Mouse (Mus musculus): ENCODE measurements around the gene Mlh3. TPM values are rescaled to one million over a fixed set of nuclear protein-coding genes. Genes with fewer than 3 reads are reported as not detected.
A peak's percentile ranks its signal among the peaks of the same experiment; 100 is the strongest.

Gene Mlh3
- polyA plus RNA-seq, 2 experiments, result 8.6 to 12.3 TPM

- Histone ChIP-seq H3K27me3 (ENCODE audit: control insufficient read depth, insufficient read depth, low read length) (no peaks in the 10 kb centered on the region), H3K9me3 (ENCODE audit: control insufficient read depth, low read length) (no peaks in the 10 kb centered on the region), H3K36me3 (ENCODE audit: control insufficient read depth, insufficient read depth, low read length) (no peaks in the 10 kb centered on the region), H3K4me2 (replicated peaks; ENCODE audit: low read depth, low read length, severe bottlenecking) (no peak overlapping the region), H3K9ac (ENCODE audit: low read depth, low read length, severe bottlenecking) (no peak overlapping the region), H3K4me1 (ENCODE audit: control insufficient read depth, insufficient read depth, low read length) (peaks cover 33% of the 10 kb centered on the region), H3K4me3 (replicated peaks; ENCODE audit: low read length) (no peak overlapping the region), H3K27ac (replicated peaks; ENCODE audit: low read depth, low read length) (no peak overlapping the region)
- no peak for DNase-seq (ENCODE audit: low spot score)
- TF ChIP-seq POLR2A (IDR thresholded peaks at IDR 0.05; ENCODE audit: borderline replicate concordance, extremely low read depth, insufficient read depth, insufficient read length), result no peak
- 72% methylated on average over 5 of the region's 5 CpGs for WGBS
- ATAC-seq (ENCODE audit: low FRiP score, low read depth), result no peak
These were observed 75.3 kb downstream of the Mlh3 start for GRCm38 (mm10) chr12:85195086-85195485.

- DNase-seq (ENCODE audit: low spot score) (peak; percentile 71), ATAC-seq (ENCODE audit: low FRiP score, low read depth) (peak; percentile 24; the same call in 1 of the 2 replicates)
- 23% methylated on average over 4 of the region's 4 CpGs for WGBS
- no peaks in the 10 kb centered on the region for H3K27me3 ChIP-seq (ENCODE audit: control insufficient read depth, insufficient read depth, low read length)
- peaks cover 33% of the 10 kb centered on the region for H3K4me1 ChIP-seq (ENCODE audit: control insufficient read depth, insufficient read depth, low read length)
- H3K9me3 ChIP-seq (ENCODE audit: control insufficient read depth, low read length), result no peaks in the 10 kb centered on the region
- TF ChIP-seq POLR2A (IDR thresholded peaks at IDR 0.05; ENCODE audit: borderline replicate concordance, extremely low read depth, insufficient read depth, insufficient read length), result no peak
- no peaks in the 10 kb centered on the region for H3K36me3 ChIP-seq (ENCODE audit: control insufficient read depth, insufficient read depth, low read length)
- H3K9ac ChIP-seq (ENCODE audit: low read depth, low read length, severe bottlenecking), result no peak overlapping the region
- 0 out of 2 replicates have a peak overlapping the region, but pooled peaks have one; percentile 9 for H3K27ac ChIP-seq (replicated peaks; ENCODE audit: low read depth, low read length)
- no peak overlapping the region for H3K4me3 ChIP-seq (replicated peaks; ENCODE audit: low read length)
- H3K4me2 ChIP-seq (replicated peaks; ENCODE audit: low read depth, low read length, severe bottlenecking), result no peak overlapping the region
These were observed 75.8 kb downstream of the Mlh3 start for GRCm38 (mm10) chr12:85194623-85195018.

GRCm38 (mm10) chr12:85193923-85194622 lies 76.3 kb downstream of the Mlh3 start:
- no peak for ATAC-seq (ENCODE audit: low FRiP score, low read depth)
- no peak overlapping the region for H3K9ac ChIP-seq (ENCODE audit: low read depth, low read length, severe bottlenecking)

GRCm38 (mm10) chr12:85193146-85193545 lies 77.3 kb downstream of the Mlh3 start:
- Histone ChIP-seq H3K4me1 (ENCODE audit: control insufficient read depth, insufficient read depth, low read length) (peaks cover 30% of the 10 kb centered on the region), H3K27ac (replicated peaks; ENCODE audit: low read depth, low read length) (no peak overlapping the region), H3K27me3 (ENCODE audit: control insufficient read depth, insufficient read depth, low read length) (no peaks in the 10 kb centered on the region), H3K36me3 (ENCODE audit: control insufficient read depth, insufficient read depth, low read length) (no peaks in the 10 kb centered on the region), H3K9ac (ENCODE audit: low read depth, low read length, severe bottlenecking) (no peak overlapping the region), H3K4me3 (replicated peaks; ENCODE audit: low read length) (no peak overlapping the region), H3K9me3 (ENCODE audit: control insufficient read depth, low read length) (no peaks in the 10 kb centered on the region), H3K4me2 (replicated peaks; ENCODE audit: low read depth, low read length, severe bottlenecking) (no peak overlapping the region)
- ATAC-seq (ENCODE audit: low FRiP score, low read depth) (no peak), DNase-seq (ENCODE audit: low spot score) (no peak)
- no peak for TF ChIP-seq POLR2A (IDR thresholded peaks at IDR 0.05; ENCODE audit: borderline replicate concordance, extremely low read depth, insufficient read depth, insufficient read length)
- 80% methylated on average over 10 of the region's 10 CpGs for WGBS

More at GRCm38 (mm10) chr12:85193923-85194622, 76.3 kb downstream of the Mlh3 start:
- H3K36me3 ChIP-seq (ENCODE audit: control insufficient read depth, insufficient read depth, low read length), result no peaks in the 10 kb centered on the region
- 83% methylated on average over 11 of the region's 11 CpGs for WGBS
- TF ChIP-seq POLR2A (IDR thresholded peaks at IDR 0.05; ENCODE audit: borderline replicate concordance, extremely low read depth, insufficient read depth, insufficient read length), result no peak
- H3K9me3 ChIP-seq (ENCODE audit: control insufficient read depth, low read length), result no peaks in the 10 kb centered on the region
- H3K27me3 ChIP-seq (ENCODE audit: control insufficient read depth, insufficient read depth, low read length), result no peaks in the 10 kb centered on the region
- no peak for DNase-seq (ENCODE audit: low spot score)
- H3K4me1 ChIP-seq (ENCODE audit: control insufficient read depth, insufficient read depth, low read length), result peaks cover 33% of the 10 kb centered on the region
- H3K27ac ChIP-seq (replicated peaks; ENCODE audit: low read depth, low read length), result 0 out of 2 replicates have a peak overlapping the region, but pooled peaks have one; percentile 9
- H3K4me2 ChIP-seq (replicated peaks; ENCODE audit: low read depth, low read length, severe bottlenecking), result no peak overlapping the region
- H3K4me3 ChIP-seq (replicated peaks; ENCODE audit: low read length), result no peak overlapping the region

- H3K9ac ChIP-seq (ENCODE audit: low read depth, low read length, severe bottlenecking), result no peak overlapping the region
- DNase-seq (ENCODE audit: low spot score) (no peak), ATAC-seq (ENCODE audit: low FRiP score, low read depth) (peak; percentile 35; the same call in 1 of the 2 replicates)
- 21% methylated on average over 19 of the region's 19 CpGs for WGBS
- H3K36me3 ChIP-seq (ENCODE audit: control insufficient read depth, insufficient read depth, low read length), result no peaks in the 10 kb centered on the region
- H3K27me3 ChIP-seq (ENCODE audit: control insufficient read depth, insufficient read depth, low read length), result no peaks in the 10 kb centered on the region
- TF ChIP-seq POLR2A (IDR thresholded peaks at IDR 0.05; ENCODE audit: borderline replicate concordance, extremely low read depth, insufficient read depth, insufficient read length), result no peak
- no peaks in the 10 kb centered on the region for H3K9me3 ChIP-seq (ENCODE audit: control insufficient read depth, low read length)
- no peak overlapping the region; the same call in 1 of the 2 replicates for H3K27ac ChIP-seq (replicated peaks; ENCODE audit: low read depth, low read length)
- no peak overlapping the region for H3K4me3 ChIP-seq (replicated peaks; ENCODE audit: low read length)
- no peak overlapping the region for H3K4me2 ChIP-seq (replicated peaks; ENCODE audit: low read depth, low read length, severe bottlenecking)
- H3K4me1 ChIP-seq (ENCODE audit: control insufficient read depth, insufficient read depth, low read length), result peaks cover 25% of the 10 kb centered on the region
These were observed 77.8 kb downstream of the Mlh3 start for GRCm38 (mm10) chr12:85192461-85193108.
